Mouse (Mus musculus): ENCODE data around the gene 6720489N17Rik.
"Not testable (repeated sequence)": the region's sequence is repeated elsewhere in the genome, so short reads cannot be mapped to it uniquely, and the experiment has no call there.

6720489N17Rik gene

DNA sequence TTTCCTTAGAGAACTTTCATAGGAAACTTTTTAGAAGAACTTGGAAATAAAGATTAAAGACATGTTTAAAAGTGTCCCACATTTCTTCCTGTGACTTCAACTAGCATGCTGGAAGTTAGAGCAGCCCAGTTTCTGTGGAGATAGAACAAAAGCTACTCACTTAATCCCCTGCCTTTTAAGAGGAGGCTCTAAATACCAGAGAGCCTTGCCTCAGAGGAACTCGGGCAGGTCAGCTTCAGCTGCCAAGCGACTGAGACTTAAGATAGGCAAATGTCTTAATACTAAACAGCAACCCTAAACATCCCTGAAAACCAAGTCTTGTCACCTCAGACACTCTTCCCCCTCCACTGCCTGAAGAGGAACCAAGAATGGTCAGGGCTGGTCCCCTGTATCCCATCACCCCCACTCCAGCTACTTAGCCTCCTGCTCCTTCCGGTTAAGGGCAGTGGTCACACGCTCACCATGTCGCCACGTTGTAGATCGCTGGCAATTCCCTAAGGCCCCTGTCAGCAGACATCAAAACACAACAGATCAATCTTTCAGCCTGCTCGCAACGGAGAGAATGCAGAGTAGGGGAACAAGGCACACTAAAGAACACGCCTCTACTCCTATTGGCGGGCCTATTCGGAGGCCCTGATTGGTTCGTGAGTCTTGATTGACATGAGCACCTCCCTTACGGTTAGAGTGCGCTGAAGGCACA is at the start of gene 6720489N17Rik:
6720489N17Rik (minus strand) TSS at position 606 of the 700 bp plus-strand sequence.
- DNase-seq (ENCODE audit: low spot score in 2 of 2) = peak; percentile 79 to 84

DNA sequence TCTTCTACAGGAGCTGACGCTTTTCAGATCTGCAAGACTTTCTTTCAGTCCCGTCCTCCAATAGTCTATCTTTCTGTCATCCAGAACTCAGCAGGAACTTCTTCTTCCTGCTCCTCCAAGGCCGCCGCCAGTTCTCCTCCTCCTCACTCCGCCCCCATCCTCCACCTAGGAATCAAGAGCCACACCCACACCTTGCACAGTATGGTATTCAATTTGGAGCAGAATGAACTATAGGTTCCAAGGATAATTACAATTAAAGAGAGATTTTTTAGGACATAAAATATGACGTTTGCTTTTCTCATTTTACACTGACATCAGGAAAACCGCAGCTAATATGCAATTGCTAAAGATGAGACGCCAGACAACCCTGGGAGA is 29.4 kb upstream of the 6720489N17Rik start:
- no peak for DNase-seq (ENCODE audit: low spot score in 2 of 2)

DNA sequence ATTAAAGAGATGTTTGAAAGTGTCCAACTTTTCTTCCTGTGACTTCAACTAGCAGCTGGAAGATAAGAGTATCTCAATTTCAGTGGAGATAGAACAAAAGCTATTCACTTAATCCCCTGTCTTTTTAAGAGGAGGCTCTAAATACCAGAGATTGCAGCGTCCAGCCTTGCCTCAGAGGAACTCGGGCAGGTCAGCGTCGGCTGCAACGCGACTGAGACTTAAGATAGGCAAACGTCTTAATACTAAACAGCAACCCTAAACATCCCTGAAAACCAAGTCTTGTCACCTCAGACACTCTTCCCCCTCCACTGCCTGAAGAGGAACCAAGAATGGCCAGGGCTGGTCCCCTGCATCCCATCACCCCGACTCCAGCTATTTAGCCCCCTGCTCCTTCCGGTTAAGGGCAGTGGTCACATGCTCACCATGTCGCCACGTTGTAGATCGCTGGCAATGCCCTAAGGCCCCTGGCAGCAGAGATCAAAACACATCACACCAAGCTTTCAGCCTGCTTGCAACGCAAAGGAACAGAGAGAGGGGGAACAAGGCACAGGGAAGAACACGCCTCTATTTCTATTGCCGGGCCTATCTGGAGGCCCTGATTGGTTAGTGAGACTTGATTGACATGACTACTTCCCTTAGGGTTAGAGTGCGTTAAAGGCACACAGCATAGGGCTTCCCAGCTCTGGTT is 28.8 kb upstream of the 6720489N17Rik start:
- peak; percentile 47 to 66 for DNase-seq (ENCODE audit: low spot score in 2 of 2)

DNA sequence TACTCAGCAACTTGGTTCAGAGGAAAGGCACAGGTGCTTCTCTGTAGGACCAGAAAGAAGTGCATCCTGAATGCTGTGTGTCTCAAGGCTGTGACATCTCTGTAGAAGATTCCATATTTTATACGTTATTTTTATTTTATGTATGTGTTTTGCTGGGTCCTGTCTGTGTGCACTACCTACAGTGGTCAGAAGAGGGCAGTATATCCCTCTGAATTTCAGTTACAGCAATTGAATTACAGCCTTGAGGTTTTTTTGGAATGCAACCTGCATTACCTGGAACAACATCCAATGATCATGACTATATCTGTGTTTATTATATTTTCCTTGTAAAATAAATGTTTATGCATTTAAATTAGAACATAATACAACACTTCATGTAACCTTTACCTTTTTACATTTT is 3.1 kb upstream of the 6720489N17Rik start:
- DNase-seq (ENCODE audit: low spot score in 2 of 2) = peak; percentile 15 to 62

DNA sequence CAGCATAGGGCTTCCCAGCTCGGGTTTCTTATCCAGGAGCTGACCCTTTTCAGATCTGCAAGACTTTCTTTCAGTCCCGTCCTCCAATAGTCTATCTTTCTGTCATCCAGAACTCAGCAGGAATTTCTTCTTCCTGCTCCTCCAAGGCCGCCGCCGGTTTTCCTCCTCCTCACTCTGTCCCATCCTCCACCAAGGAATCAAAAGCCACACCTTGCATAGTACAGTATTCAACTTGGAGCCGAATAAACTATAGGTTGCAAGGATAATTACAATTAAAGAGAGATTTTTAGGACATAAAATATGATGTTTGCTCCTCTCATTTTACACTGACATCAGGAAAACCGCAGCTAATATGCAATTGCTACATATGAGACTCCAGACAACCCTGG is 289 bp upstream of the 6720489N17Rik start:
- DNase-seq (ENCODE audit: low spot score in 2 of 2) = not testable (repeated sequence)

DNA sequence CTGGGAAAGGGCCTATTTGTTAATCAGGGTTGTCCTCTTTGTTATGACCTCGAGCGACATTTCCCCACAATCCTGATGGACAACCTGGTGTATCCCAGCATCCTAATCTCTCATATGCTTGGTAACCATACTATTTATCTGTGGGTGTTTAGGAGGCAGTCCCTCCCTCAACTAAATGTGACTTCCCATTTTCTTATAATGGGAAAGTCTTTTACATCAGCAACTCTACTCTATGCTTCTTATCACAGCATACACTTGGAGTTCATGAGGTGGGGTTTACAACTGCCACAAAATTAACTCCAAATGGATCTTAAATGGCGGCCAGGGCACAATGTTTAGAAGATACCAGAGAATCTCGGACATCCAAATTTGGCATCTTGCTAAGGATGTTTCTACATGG is 6.5 kb downstream of the 6720489N17Rik start:
- not testable (repeated sequence) for DNase-seq (ENCODE audit: low spot score in 2 of 2)

DNA sequence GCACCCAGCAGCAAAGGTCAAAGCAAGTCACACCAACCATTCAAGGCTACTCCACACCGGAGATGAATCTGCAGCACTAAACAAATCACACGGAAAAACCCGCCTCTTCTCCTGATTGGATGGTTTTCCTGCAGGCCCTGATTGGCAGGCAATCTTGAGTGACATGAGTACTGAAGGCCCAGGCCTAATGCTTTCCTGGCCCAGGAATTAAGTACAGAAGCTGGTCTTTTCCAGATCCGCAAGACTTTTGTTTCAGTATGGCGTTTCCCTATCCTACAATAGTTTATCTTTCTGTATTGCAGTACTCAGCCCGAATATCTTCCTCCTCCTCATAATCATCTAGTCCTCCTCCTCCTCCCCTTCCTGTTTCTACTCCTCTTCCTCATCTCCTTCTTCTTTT is 52.9 kb downstream of the 6720489N17Rik start, which contains the start of gene Zfp934:
Zfp934 (minus strand) TSS at position 101 of the 400 bp plus-strand sequence.
- not testable (repeated sequence) for DNase-seq (ENCODE audit: low spot score in 2 of 2)

DNA sequence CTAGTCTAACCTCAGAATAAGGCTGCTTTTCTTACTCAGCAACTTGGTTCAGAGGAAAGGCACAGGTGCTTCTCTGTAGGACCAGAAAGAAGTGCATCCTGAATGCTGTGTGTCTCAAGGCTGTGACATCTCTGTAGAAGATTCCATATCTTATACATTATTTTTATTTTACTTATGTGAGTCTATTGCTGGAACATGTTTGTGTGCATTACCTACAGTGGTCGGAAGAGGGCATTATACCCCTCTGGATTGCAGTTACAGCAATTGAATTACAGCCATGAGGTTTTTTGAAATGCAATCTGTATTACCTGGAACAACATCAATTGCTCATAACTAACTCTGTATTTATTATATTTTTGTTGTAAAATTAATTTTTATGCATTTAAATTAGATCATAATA is 62.3 kb downstream of the 6720489N17Rik start:
- DNase-seq (ENCODE audit: low spot score in 2 of 2) = not testable (repeated sequence)

DNA sequence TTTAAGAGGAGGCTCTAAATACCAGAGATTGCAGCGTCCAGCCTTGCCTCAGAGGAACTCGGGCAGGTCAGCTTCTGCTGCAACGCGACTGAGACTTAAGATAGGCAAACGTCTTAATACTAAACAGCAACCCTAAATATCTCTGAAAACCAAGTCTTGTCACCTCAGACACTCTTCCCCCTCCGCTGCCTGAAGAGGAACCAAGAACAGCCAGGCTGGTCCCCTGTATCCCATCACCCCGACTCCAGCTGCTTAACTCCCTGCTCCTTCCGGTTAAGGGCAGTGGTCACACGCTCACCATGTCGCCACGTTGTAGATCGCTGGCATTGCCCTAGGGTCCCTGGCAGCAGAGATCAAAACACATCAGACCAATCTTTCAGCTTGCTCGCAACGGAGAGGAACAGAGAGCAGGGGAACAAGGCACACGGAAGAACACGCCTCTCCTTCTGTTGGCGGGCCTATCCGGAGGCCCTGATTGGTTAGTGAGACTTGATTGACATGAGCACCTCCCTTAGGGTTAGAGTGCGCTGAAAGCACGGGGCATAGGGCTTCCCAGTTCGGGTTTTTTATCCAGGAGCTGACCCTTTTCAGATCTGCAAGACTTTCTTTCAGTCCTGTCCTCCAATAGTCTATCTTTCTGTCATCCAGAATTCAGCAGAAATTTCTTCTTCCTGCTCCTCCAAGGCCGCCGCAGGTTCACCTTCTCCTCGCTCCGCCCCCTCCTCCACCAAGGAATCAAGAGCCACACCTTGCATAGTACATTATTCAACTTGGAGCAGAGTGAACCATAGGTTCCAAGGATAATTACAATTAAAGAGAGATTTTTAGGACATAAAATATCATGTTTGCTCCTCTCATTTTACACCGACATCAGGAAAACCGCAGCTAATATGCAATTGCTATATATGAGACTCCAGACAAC is 65.5 kb downstream of the 6720489N17Rik start, which contains the start of gene Zfp935:
Zfp935 (minus strand) TSS at position 323 of the 922 bp plus-strand sequence.
- peak; percentile 70 to 78 for DNase-seq (ENCODE audit: low spot score in 2 of 2)
